Mouse (Mus musculus) neural tube, embryonic 15.5 days (tissue): ENCODE measurements around the gene Ptpn22. TPM values are rescaled to one million over a fixed set of nuclear protein-coding genes. Genes with fewer than 3 reads are reported as not detected.

ENCODE experiments used
- ATAC-seq: fragments of 200-750 bp; cut with Nextera tagmentation; 2 replicates; pipeline ENCODE4 v1.8.0; 2017; ENCODE audit warnings: mild to moderate bottlenecking, moderate TSS enrichment, moderate library complexity; ENCODE audit not compliant: low FRiP score
- H3K27ac ChIP-seq: fragments of 300-500 bp; sonication (generic); replicated peaks from 2 replicates; pipeline ENCODE4 v1.5.1; 2015; ENCODE audit warnings: mild to moderate bottlenecking, inconsistent platforms
- H3K27me3 ChIP-seq: fragments of 300-500 bp; sonication (generic); replicated peaks from 2 replicates; pipeline ENCODE4 v1.6.1; 2015; ENCODE audit warnings: inconsistent platforms
- H3K36me3 ChIP-seq: fragments of 300-500 bp; sonication (generic); 2 replicates; pipeline ENCODE4 v1.6.1; 2015; ENCODE audit warnings: inconsistent platforms
- H3K4me1 ChIP-seq: fragments of 300-500 bp; sonication (generic); 2 replicates; pipeline ENCODE4 v1.6.1; 2015; ENCODE audit warnings: inconsistent platforms
- H3K4me2 ChIP-seq: fragments of 300-500 bp; sonication (generic); 2 replicates; pipeline ENCODE4 v1.6.1; 2015; ENCODE audit warnings: inconsistent platforms, mild to moderate bottlenecking, moderate library complexity
- H3K4me3 ChIP-seq: fragments of 300-500 bp; sonication (generic); replicated peaks from 2 replicates; pipeline ENCODE4 v1.5.1; 2015; ENCODE audit warnings: mild to moderate bottlenecking, inconsistent platforms
- H3K9ac ChIP-seq: fragments of 300-500 bp; sonication (generic); replicated peaks from 2 replicates; pipeline ENCODE4 v1.6.1; 2015; ENCODE audit warnings: mild to moderate bottlenecking, inconsistent platforms
- H3K9me3 ChIP-seq: fragments of 300-500 bp; sonication (generic); replicated peaks from 2 replicates; pipeline ENCODE4 v1.6.1; 2016; ENCODE audit warnings: inconsistent platforms
- WGBS: fragments of 180-500 bp; shearing (Covaris S2); methylation state at CpG from one replicate; pipeline ENCODE4 v1.1.7; 2015; ENCODE audit warnings: mixed read lengths; 5-methylcytosine and 5-hydroxymethylcytosine counted together
- polyA plus RNA-seq: library from polyadenylated mRNA; unstranded; fragments of >200 nt; fragmentation: Nextera tagmentation; extraction: Ambion mirVana; gene quantifications from 2 replicates; pipeline ENCODE4 v1.2.1, GENCODE M21; 2015

The Ptpn22 gene
- polyA plus RNA-seq, 1 experiment from 2014 or later, result 0.33 TPM

- H3K9me3 ChIP-seq, result no peaks in the 10 kb centered on the region
- no peaks in the 10 kb centered on the region for H3K36me3 ChIP-seq
- peaks cover 16% of the 10 kb centered on the region for H3K4me1 ChIP-seq
- H3K27me3 ChIP-seq, result no peaks in the 10 kb centered on the region
- H3K9ac ChIP-seq, result peak overlapping the region; percentile 45
- H3K27ac ChIP-seq, result peak overlapping the region; percentile 93
- H3K4me2 ChIP-seq, result peak overlapping the region; percentile 66
- peak overlapping the region; percentile 87 for H3K4me3 ChIP-seq
- ATAC-seq, result peak; percentile 13
- WGBS, result 2% methylated on average over 11 of the region's 11 CpGs
Measured at GRCm38 (mm10) chr3:103913451-103913961, 53.9 kb downstream of the Ptpn22 start.

GRCm38 (mm10) chr3:103914010-103914669 lies 54.5 kb downstream of the Ptpn22 start, which contains the start of gene Rsbn1:
Gene Rsbn1 (plus strand): TSS chr3:103914120.
- Histone ChIP-seq H3K4me1 (peaks cover 16% of the 10 kb centered on the region), H3K27me3 (no peaks in the 10 kb centered on the region), H3K4me2 (peak within 1 kb of the TSS; percentile 70), H3K4me3 (peak within 1 kb of the TSS; percentile 87), H3K27ac (peak within 1 kb of the TSS; percentile 93), H3K36me3 (no peaks in the 10 kb centered on the region), H3K9me3 (no peaks in the 10 kb centered on the region), H3K9ac (peak within 1 kb of the TSS; percentile 90)
- peak; percentile 99 for ATAC-seq
- WGBS, result under 1% methylated on average over 51 of the region's 55 CpGs

GRCm38 (mm10) chr3:103914732-103915508 lies 55.3 kb downstream of the Ptpn22 start:
- H3K4me2 ChIP-seq, result peak overlapping the region; percentile 70
- no peaks in the 10 kb centered on the region for H3K36me3 ChIP-seq
- H3K9me3 ChIP-seq, result no peaks in the 10 kb centered on the region
- peaks cover 16% of the 10 kb centered on the region for H3K4me1 ChIP-seq
- WGBS, result under 1% methylated on average over 53 of the region's 60 CpGs
- H3K9ac ChIP-seq, result peak overlapping the region; percentile 90
- H3K27ac ChIP-seq, result peak overlapping the region; percentile 93
- peak; percentile 53 for ATAC-seq
- H3K27me3 ChIP-seq, result no peaks in the 10 kb centered on the region
- H3K4me3 ChIP-seq, result peak overlapping the region; percentile 87

GRCm38 (mm10) chr3:103915509-103915896 lies 55.9 kb downstream of the Ptpn22 start:
- ATAC-seq, result no peak
- H3K9ac ChIP-seq, result peak overlapping the region; percentile 90
- peak overlapping the region; percentile 93 for H3K27ac ChIP-seq
- WGBS, result 4% methylated on average over 7 of the region's 7 CpGs
- H3K4me3 ChIP-seq, result peak overlapping the region; percentile 87
- peak overlapping the region; percentile 70 for H3K4me2 ChIP-seq
- peaks cover 16% of the 10 kb centered on the region for H3K4me1 ChIP-seq
- H3K36me3 ChIP-seq, result no peaks in the 10 kb centered on the region
- H3K27me3 ChIP-seq, result no peaks in the 10 kb centered on the region
- no peaks in the 10 kb centered on the region for H3K9me3 ChIP-seq

- WGBS, result 22% methylated on average over 5 of the region's 5 CpGs
- peak overlapping the region; percentile 41 for H3K9ac ChIP-seq
- no peaks in the 10 kb centered on the region for H3K36me3 ChIP-seq
- H3K27me3 ChIP-seq, result no peaks in the 10 kb centered on the region
- H3K4me3 ChIP-seq, result peak overlapping the region; percentile 35
- no peak for ATAC-seq
- H3K4me1 ChIP-seq, result peaks cover 16% of the 10 kb centered on the region
- H3K27ac ChIP-seq, result no peak overlapping the region
- H3K9me3 ChIP-seq, result no peaks in the 10 kb centered on the region
- H3K4me2 ChIP-seq, result peak overlapping the region; percentile 70
Measured at GRCm38 (mm10) chr3:103916205-103916838, 56.7 kb downstream of the Ptpn22 start.

GRCm38 (mm10) chr3:103916839-103917237 lies 57.2 kb downstream of the Ptpn22 start:
- WGBS, result 69% methylated on average over 3 of the region's 3 CpGs

GRCm38 (mm10) chr3:103920094-103920493 lies 60.5 kb downstream of the Ptpn22 start:
- Histone ChIP-seq H3K27me3 (no peaks in the 10 kb centered on the region), H3K4me1 (peaks cover 27% of the 10 kb centered on the region), H3K27ac (no peak overlapping the region), H3K4me2 (no peak overlapping the region), H3K4me3 (no peak overlapping the region), H3K36me3 (no peaks in the 10 kb centered on the region), H3K9ac (no peak overlapping the region), H3K9me3 (no peaks in the 10 kb centered on the region)
- ATAC-seq, result no peak
- 98% methylated on average over 1 of the region's 1 CpGs for WGBS

More at GRCm38 (mm10) chr3:103916839-103917237, 57.2 kb downstream of the Ptpn22 start:
- peak overlapping the region; percentile 35 for H3K4me3 ChIP-seq
- H3K27me3 ChIP-seq, result no peaks in the 10 kb centered on the region
- peak overlapping the region; percentile 70 for H3K4me2 ChIP-seq
- H3K27ac ChIP-seq, result no peak overlapping the region
- ATAC-seq, result no peak
- peak overlapping the region; percentile 41; the same call in 1 of the 2 replicates for H3K9ac ChIP-seq
- no peaks in the 10 kb centered on the region for H3K36me3 ChIP-seq
- H3K9me3 ChIP-seq, result no peaks in the 10 kb centered on the region
- H3K4me1 ChIP-seq, result peaks cover 16% of the 10 kb centered on the region

GRCm38 (mm10) chr3:103925302-103925701 lies 65.7 kb downstream of the Ptpn22 start:
- 61% methylated on average over 3 of the region's 3 CpGs for WGBS
- ATAC-seq, result no peak
- Histone ChIP-seq H3K27me3 (no peaks in the 10 kb centered on the region), H3K4me3 (no peak overlapping the region), H3K9me3 (no peaks in the 10 kb centered on the region), H3K36me3 (no peaks in the 10 kb centered on the region), H3K4me2 (no peak overlapping the region), H3K4me1 (peaks cover 20% of the 10 kb centered on the region), H3K27ac (no peak overlapping the region), H3K9ac (no peak overlapping the region)

GRCm38 (mm10) chr3:103927511-103927910 lies 67.9 kb downstream of the Ptpn22 start:
- ATAC-seq, result no peak
- no peak overlapping the region for H3K27ac ChIP-seq

GRCm38 (mm10) chr3:103944794-103945562 lies 85.4 kb downstream of the Ptpn22 start:
- no peaks in the 10 kb centered on the region for H3K27me3 ChIP-seq
- no peak overlapping the region for H3K4me3 ChIP-seq
- H3K4me1 ChIP-seq, result 0 out of 2 replicates have a peak, but pooled peaks cover 3% of the 10 kb centered on the region
- ATAC-seq, result no peak
- 56% methylated on average over 1 of the region's 1 CpGs for WGBS
- no peaks in the 10 kb centered on the region for H3K9me3 ChIP-seq
- H3K4me2 ChIP-seq, result no peak overlapping the region
- H3K36me3 ChIP-seq, result no peaks in the 10 kb centered on the region
- 0 out of 2 replicates have a peak overlapping the region, but pooled peaks have one; percentile 28 for H3K27ac ChIP-seq
- H3K9ac ChIP-seq, result no peak overlapping the region

More at GRCm38 (mm10) chr3:103927511-103927910, 67.9 kb downstream of the Ptpn22 start:
- no peak overlapping the region for H3K4me3 ChIP-seq
- H3K9me3 ChIP-seq, result no peaks in the 10 kb centered on the region
- WGBS, result 33% methylated on average over 6 of the region's 6 CpGs
- H3K4me1 ChIP-seq, result peaks cover 15% of the 10 kb centered on the region
- no peaks in the 10 kb centered on the region for H3K27me3 ChIP-seq
- no peak overlapping the region for H3K9ac ChIP-seq
- no peak overlapping the region for H3K4me2 ChIP-seq
- H3K36me3 ChIP-seq, result peaks cover 9% of the 10 kb centered on the region; the same call in 1 of the 2 replicates

GRCm38 (mm10) chr3:103948666-103949065 lies 89.1 kb downstream of the Ptpn22 start:
- no peak overlapping the region for H3K27ac ChIP-seq
- peaks cover 5% of the 10 kb centered on the region; the same call in 1 of the 2 replicates for H3K4me1 ChIP-seq
- no peaks in the 10 kb centered on the region for H3K27me3 ChIP-seq
- no peaks in the 10 kb centered on the region for H3K9me3 ChIP-seq
- H3K9ac ChIP-seq, result no peak overlapping the region
- H3K4me3 ChIP-seq, result no peak overlapping the region
- WGBS, result 93% methylated on average over 7 of the region's 7 CpGs
- no peaks in the 10 kb centered on the region for H3K36me3 ChIP-seq
- no peak overlapping the region for H3K4me2 ChIP-seq
- no peak for ATAC-seq
